Mouse (Mus musculus): ENCODE measurements around the gene Erc1.

DNA sequence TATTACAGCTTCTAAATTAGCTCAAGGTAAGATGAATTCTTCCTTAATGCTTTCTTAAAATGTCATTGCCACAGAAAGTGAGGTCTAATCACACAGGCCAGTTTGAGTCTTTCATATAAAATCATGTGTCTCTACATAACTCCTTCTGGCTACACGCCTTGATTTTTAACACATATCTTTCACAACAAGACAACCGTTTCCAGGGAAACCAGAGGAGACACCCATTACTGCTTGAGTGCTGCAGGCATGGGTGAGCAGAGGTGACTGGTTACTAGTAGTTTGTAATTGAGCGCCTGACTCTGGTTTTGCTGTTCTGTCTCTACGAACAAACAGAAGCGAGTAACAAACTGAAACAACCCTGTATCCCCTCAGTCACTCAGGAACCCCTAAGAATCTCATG, 51.7 kb downstream of the Erc1 start:
- no peak for TF ChIP-seq POLR2A (IDR thresholded peaks at IDR 0.05; ENCODE audit: low read depth, low read length)
- no peak for TF ChIP-seq CTCF (IDR thresholded peaks at IDR 0.05; ENCODE audit: borderline replicate concordance, insufficient read depth, low read length)

Measured in embryonic fibroblast, embryonic 13.5 days (primary cell).